Mouse (Mus musculus) hindbrain, embryonic 16.5 days (tissue): ENCODE measurements at regions not wholly inside any gene's neighbourhood (a gene's known extent, or its start where the extent isn't known, plus 50 kb on each side); places are given as distances from the start of the nearest gene placed in this dataset.

Experiments
- ATAC-seq: fragments of 200-750 bp; cut with Nextera tagmentation; 2 replicates; pipeline ENCODE4 v1.8.0; 2017; ENCODE audit warnings: moderate TSS enrichment, moderate library complexity
- H3K27ac ChIP-seq: fragments of 300-500 bp; sonication (generic); 2 replicates; pipeline ENCODE4 v1.5.1; 2014; ENCODE audit warnings: low read depth, mild to moderate bottlenecking, control low read depth, low read length, moderate library complexity
- H3K27me3 ChIP-seq: fragments of 300-500 bp; sonication (generic); replicated peaks from 2 replicates; pipeline ENCODE4 v1.6.1; 2014; ENCODE audit warnings: low read length; ENCODE audit not compliant: control insufficient read depth, insufficient read depth
- H3K36me3 ChIP-seq: fragments of 300-500 bp; sonication (generic); 2 replicates; pipeline ENCODE4 v1.6.1; 2014; ENCODE audit warnings: mild to moderate bottlenecking, low read length, moderate library complexity, mixed read lengths; ENCODE audit not compliant: control insufficient read depth, insufficient read depth
- H3K4me1 ChIP-seq: fragments of 300-500 bp; sonication (generic); 2 replicates; pipeline ENCODE4 v1.6.1; 2014; ENCODE audit warnings: low read depth, low read length; ENCODE audit not compliant: control insufficient read depth, insufficient read depth
- H3K4me2 ChIP-seq: fragments of 300-500 bp; sonication (generic); 2 replicates; pipeline ENCODE4 v1.6.1; 2014; ENCODE audit warnings: mild to moderate bottlenecking, low read length, control low read depth, moderate library complexity
- H3K4me3 ChIP-seq: fragments of 300-500 bp; sonication (generic); 2 replicates; pipeline ENCODE4 v1.5.1; 2014; ENCODE audit warnings: mild to moderate bottlenecking, low read length, control low read depth, moderate library complexity
- H3K9ac ChIP-seq: fragments of 300-500 bp; sonication (generic); 2 replicates; pipeline ENCODE4 v1.6.1; 2014; ENCODE audit warnings: low read depth, mild to moderate bottlenecking, control low read depth, low read length, moderate library complexity
- H3K9me3 ChIP-seq: fragments of 300-500 bp; sonication (generic); 2 replicates; pipeline ENCODE4 v1.6.1; 2014; ENCODE audit warnings: mild to moderate bottlenecking, low read length, moderate library complexity; ENCODE audit not compliant: control insufficient read depth
- WGBS: fragments of 180-500 bp; shearing (Covaris S2); extraction: QIAGEN DNeasy Blood & Tissue Kit; methylation state at CpG from one replicate; pipeline ENCODE4 v1.1.7; 2014; 5-methylcytosine and 5-hydroxymethylcytosine counted together

- Histone ChIP-seq H3K27ac (no peak overlapping the region), H3K4me2 (no peak overlapping the region), H3K4me3 (no peak overlapping the region), H3K9ac (no peak overlapping the region), H3K36me3 (no peaks in the 10 kb centered on the region), H3K9me3 (no peaks in the 10 kb centered on the region), H3K4me1 (no peaks in the 10 kb centered on the region), H3K27me3 (no peaks in the 10 kb centered on the region)
- ATAC-seq: no peak
- 84% methylated on average over 2 of the region's 2 CpGs for WGBS
Observed at GRCm38 (mm10) chr5:75320536-75320935, 168.4 kb downstream of the Pdgfra start.

GRCm38 (mm10) chr5:75334050-75334449 is 182.0 kb downstream of the Pdgfra start:
- no peaks in the 10 kb centered on the region for H3K36me3 ChIP-seq
- H3K27me3 ChIP-seq: no peaks in the 10 kb centered on the region
- H3K27ac ChIP-seq: no peak overlapping the region
- H3K9ac ChIP-seq: no peak overlapping the region
- H3K4me1 ChIP-seq: no peaks in the 10 kb centered on the region
- 95% methylated on average over 3 of the region's 3 CpGs for WGBS
- no peak overlapping the region for H3K4me3 ChIP-seq
- no peak for ATAC-seq
- no peak overlapping the region for H3K4me2 ChIP-seq
- H3K9me3 ChIP-seq: no peaks in the 10 kb centered on the region

- peak overlapping the region; percentile 39 for H3K4me2 ChIP-seq
- 42% methylated on average over 11 of the region's 11 CpGs for WGBS
Observed at GRCm38 (mm10) chr5:75336454-75336853, 184.4 kb downstream of the Pdgfra start.

GRCm38 (mm10) chr5:75338439-75338838 is 186.3 kb downstream of the Pdgfra start:
- Histone ChIP-seq H3K27me3 (no peaks in the 10 kb centered on the region), H3K4me2 (no peak overlapping the region), H3K4me1 (no peaks in the 10 kb centered on the region), H3K9ac (no peak overlapping the region), H3K9me3 (no peaks in the 10 kb centered on the region), H3K27ac (no peak overlapping the region), H3K36me3 (no peaks in the 10 kb centered on the region), H3K4me3 (no peak overlapping the region)
- 78% methylated on average over 11 of the region's 11 CpGs for whole genome bisulfite sequencing
- no peak for ATAC-seq

More at GRCm38 (mm10) chr5:75336454-75336853, 184.4 kb downstream of the Pdgfra start:
- Histone ChIP-seq H3K4me3 (no peak overlapping the region), H3K27me3 (no peaks in the 10 kb centered on the region), H3K27ac (no peak overlapping the region; the same call in 1 of the 2 replicates), H3K4me1 (no peaks in the 10 kb centered on the region), H3K9me3 (no peaks in the 10 kb centered on the region), H3K9ac (no peak overlapping the region; the same call in 1 of the 2 replicates), H3K36me3 (no peaks in the 10 kb centered on the region)
- ATAC-seq: peak; percentile 60; the same call in 1 of the 2 replicates

GRCm38 (mm10) chr5:75342599-75342998 is 190.5 kb downstream of the Pdgfra start:
- no peak for ATAC-seq
- Histone ChIP-seq H3K4me1 (no peaks in the 10 kb centered on the region), H3K27ac (no peak overlapping the region), H3K9me3 (no peaks in the 10 kb centered on the region), H3K27me3 (no peaks in the 10 kb centered on the region), H3K36me3 (no peaks in the 10 kb centered on the region), H3K4me2 (no peak overlapping the region), H3K4me3 (no peak overlapping the region), H3K9ac (no peak overlapping the region)
- 93% methylated on average over 7 of the region's 7 CpGs for WGBS

GRCm38 (mm10) chr5:75346836-75347773 is 195.0 kb downstream of the Pdgfra start:
- H3K4me3 ChIP-seq: no peak overlapping the region
- no peaks in the 10 kb centered on the region for H3K36me3 ChIP-seq
- no peaks in the 10 kb centered on the region for H3K4me1 ChIP-seq
- H3K27ac ChIP-seq: no peak overlapping the region
- WGBS: 32% methylated on average over 11 of the region's 11 CpGs
- no peaks in the 10 kb centered on the region for H3K9me3 ChIP-seq
- no peak overlapping the region for H3K9ac ChIP-seq
- no peaks in the 10 kb centered on the region for H3K27me3 ChIP-seq
- peak; percentile 60 for ATAC-seq
- no peak overlapping the region for H3K4me2 ChIP-seq

GRCm38 (mm10) chr5:75347774-75348116 is 195.7 kb downstream of the Pdgfra start:
- WGBS: 65% methylated on average over 5 of the region's 5 CpGs
- H3K36me3 ChIP-seq: no peaks in the 10 kb centered on the region
- no peak overlapping the region for H3K9ac ChIP-seq
- no peak for ATAC-seq
- no peak overlapping the region for H3K4me2 ChIP-seq
- no peaks in the 10 kb centered on the region for H3K9me3 ChIP-seq
- no peak overlapping the region for H3K27ac ChIP-seq
- no peak overlapping the region for H3K4me3 ChIP-seq
- no peaks in the 10 kb centered on the region for H3K27me3 ChIP-seq
- H3K4me1 ChIP-seq: no peaks in the 10 kb centered on the region

GRCm38 (mm10) chr5:75355266-75355665 is 203.2 kb downstream of the Pdgfra start:
- no peaks in the 10 kb centered on the region for H3K4me1 ChIP-seq
- no peak overlapping the region for H3K9ac ChIP-seq
- 0 out of 2 replicates have a peak, but pooled peaks have one; percentile 40 for ATAC-seq
- no peak overlapping the region for H3K4me3 ChIP-seq
- no peaks in the 10 kb centered on the region for H3K9me3 ChIP-seq
- no peak overlapping the region for H3K27ac ChIP-seq
- no peaks in the 10 kb centered on the region for H3K36me3 ChIP-seq
- H3K4me2 ChIP-seq: no peak overlapping the region
- H3K27me3 ChIP-seq: no peaks in the 10 kb centered on the region
- WGBS: 43% methylated on average over 1 of the region's 1 CpGs

GRCm38 (mm10) chr5:75358869-75359268 is 206.8 kb downstream of the Pdgfra start:
- WGBS: 81% methylated on average over 5 of the region's 5 CpGs
- Histone ChIP-seq H3K4me1 (no peaks in the 10 kb centered on the region), H3K9me3 (no peaks in the 10 kb centered on the region), H3K4me3 (no peak overlapping the region), H3K9ac (no peak overlapping the region), H3K4me2 (no peak overlapping the region), H3K27me3 (no peaks in the 10 kb centered on the region), H3K27ac (no peak overlapping the region), H3K36me3 (no peaks in the 10 kb centered on the region)
- no peak for ATAC-seq
